Mouse (Mus musculus) olfactory bulb, adult 2 months (tissue): Measurements from ENCODE around the gene Ppme1. TPM values are rescaled to one million over a fixed set of nuclear protein-coding genes. Genes with fewer than 3 reads are reported as not detected.

ENCODE experiments used
- H3K27ac ChIP-seq: fragments of 200-500 bp; 2 replicates; pipeline ENCODE4 v1.5.1; 2012; ENCODE audit warnings: low read depth, low read length; ENCODE audit not compliant: insufficient read depth
- H3K4me1 ChIP-seq: fragments of 200-500 bp; 2 replicates; pipeline ENCODE4 v1.6.1; 2012; ENCODE audit warnings: low read length; ENCODE audit not compliant: control insufficient read depth, insufficient read depth
- H3K4me3 ChIP-seq: fragments of 200-500 bp; 2 replicates; pipeline ENCODE4 v1.5.1; 2012; ENCODE audit warnings: mild to moderate bottlenecking, low read depth, low read length, moderate library complexity; ENCODE audit not compliant: insufficient read depth
- CTCF ChIP-seq: fragments of 200-500 bp; IDR thresholded peaks from 2 replicates; pipeline ENCODE4 v1.5.1; 2012; ENCODE audit warnings: low read depth, mild to moderate bottlenecking, low read length, moderate library complexity; ENCODE audit not compliant: insufficient read depth
- POLR2A ChIP-seq: fragments of 200-500 bp; IDR thresholded peaks from 2 replicates; pipeline ENCODE4 v1.6.1; 2012; ENCODE audit warnings: mild to moderate bottlenecking, low read depth, low read length, moderate library complexity; ENCODE audit not compliant: insufficient read depth
- WGBS: fragments of 180-500 bp; shearing (Covaris S2); methylation state at CpG from one replicate; pipeline ENCODE4 v1.1.7; 2018; 5-methylcytosine and 5-hydroxymethylcytosine counted together
- polyA plus RNA-seq: library from polyadenylated mRNA; stranded (reverse); fragments of >200 nt; gene quantifications from 2 replicates; pipeline ENCODE4 v1.2.4, GENCODE M21; 2012; ENCODE audit warnings: low replicate concordance; ENCODE audit not compliant: missing spikeins, insufficient read depth, insufficient read length

Ppme1 gene
- polyA plus RNA-seq, 1 experiment = not detected

GRCm38 (mm10) chr7:100310290-100310689, 61.8 kb downstream of the Ppme1 start:
- no peak overlapping the region for H3K4me3 ChIP-seq
- 50% methylated on average over 12 of the region's 12 CpGs for WGBS
- TF ChIP-seq CTCF = no peak
- no peak for TF ChIP-seq POLR2A
- H3K27ac ChIP-seq = 0 out of 2 replicates have a peak overlapping the region, but pooled peaks have one; percentile 86
- peaks cover 32% of the 10 kb centered on the region for H3K4me1 ChIP-seq

- WGBS = 23% methylated on average over 6 of the region's 6 CpGs
- TF ChIP-seq CTCF (no peak), POLR2A (no peak)
Observed at GRCm38 (mm10) chr7:100309679-100310078, 62.4 kb downstream of the Ppme1 start.

GRCm38 (mm10) chr7:100309216-100309615, 62.9 kb downstream of the Ppme1 start:
- TF ChIP-seq CTCF (no peak), POLR2A (no peak)
- WGBS = 62% methylated on average over 1 of the region's 1 CpGs
- Histone ChIP-seq H3K4me1 (peaks cover 32% of the 10 kb centered on the region), H3K4me3 (no peak overlapping the region), H3K27ac (no peak overlapping the region)

More at GRCm38 (mm10) chr7:100309679-100310078, 62.4 kb downstream of the Ppme1 start:
- Histone ChIP-seq H3K27ac (no peak overlapping the region), H3K4me1 (peaks cover 32% of the 10 kb centered on the region), H3K4me3 (no peak overlapping the region)

GRCm38 (mm10) chr7:100307872-100308653, 64.0 kb downstream of the Ppme1 start:
- H3K4me3 ChIP-seq = no peak overlapping the region
- 60% methylated on average over 6 of the region's 6 CpGs for WGBS
- peaks cover 30% of the 10 kb centered on the region for H3K4me1 ChIP-seq
- TF ChIP-seq CTCF = no peak
- TF ChIP-seq POLR2A = no peak
- peak overlapping the region; percentile 59; the same call in 1 of the 2 replicates for H3K27ac ChIP-seq

- H3K4me3 ChIP-seq = no peak overlapping the region
- WGBS = 94% methylated on average over 9 of the region's 9 CpGs
- no peak overlapping the region for H3K27ac ChIP-seq
- no peak for TF ChIP-seq CTCF
- H3K4me1 ChIP-seq = peaks cover 21% of the 10 kb centered on the region
Observed at GRCm38 (mm10) chr7:100305894-100306293, 66.2 kb downstream of the Ppme1 start.

GRCm38 (mm10) chr7:100302316-100302715, 69.8 kb downstream of the Ppme1 start:
- TF ChIP-seq POLR2A = no peak
- TF ChIP-seq CTCF = no peak
- H3K4me3 ChIP-seq = no peak overlapping the region
- peaks cover 5% of the 10 kb centered on the region for H3K4me1 ChIP-seq
- WGBS = 55% methylated on average over 4 of the region's 4 CpGs
- H3K27ac ChIP-seq = no peak overlapping the region

- Histone ChIP-seq H3K4me1 (peaks cover 5% of the 10 kb centered on the region), H3K27ac (no peak overlapping the region), H3K4me3 (no peak overlapping the region)
- TF ChIP-seq POLR2A (no peak), CTCF (no peak)
- 89% methylated on average over 3 of the region's 3 CpGs for WGBS
Observed at GRCm38 (mm10) chr7:100301390-100301789, 70.7 kb downstream of the Ppme1 start.

GRCm38 (mm10) chr7:100298861-100299510, 73.1 kb downstream of the Ppme1 start:
- no peak for TF ChIP-seq POLR2A
- no peak for TF ChIP-seq CTCF
- no peak overlapping the region for H3K27ac ChIP-seq
- 86% methylated on average over 14 of the region's 14 CpGs for WGBS
- no peak overlapping the region for H3K4me3 ChIP-seq
- H3K4me1 ChIP-seq = peaks cover 5% of the 10 kb centered on the region

- Histone ChIP-seq H3K4me3 (no peak overlapping the region), H3K4me1 (peaks cover 5% of the 10 kb centered on the region), H3K27ac (no peak overlapping the region)
- 63% methylated on average over 6 of the region's 6 CpGs for WGBS
- TF ChIP-seq CTCF (no peak), POLR2A (no peak)
Observed at GRCm38 (mm10) chr7:100296699-100297098, 75.4 kb downstream of the Ppme1 start.
